Mouse (Mus musculus) limb, embryonic 14.5 days (tissue): ENCODE data around the gene Zfp763. TPM values are rescaled to one million over a fixed set of nuclear protein-coding genes. Genes with fewer than 3 reads are reported as not detected.
A peak's percentile ranks its signal among the peaks of the same experiment; 100 is the strongest.

Source experiments
- ATAC-seq: fragments of 200-750 bp; cut with Nextera tagmentation; 2 replicates; pipeline ENCODE4 v1.8.0; 2017; ENCODE audit warnings: low read depth, moderate number of reproducible peaks, moderate TSS enrichment; ENCODE audit not compliant: low FRiP score
- DNase-seq: peaks from one replicate; pipeline ENCODE4 v3.0.0-alpha.2; 2015; ENCODE audit warnings: low spot score
- H3K27ac ChIP-seq: fragments of 300-500 bp; sonication (generic); replicated peaks from 2 replicates; pipeline ENCODE4 v1.5.1; 2014; ENCODE audit warnings: low read depth, mild to moderate bottlenecking, low read length, moderate library complexity, mixed read lengths
- H3K27me3 ChIP-seq: fragments of 300-500 bp; sonication (generic); 2 replicates; pipeline ENCODE4 v1.6.1; 2014; ENCODE audit warnings: low read length, mixed read lengths; ENCODE audit not compliant: control insufficient read depth, insufficient read depth
- H3K36me3 ChIP-seq: fragments of 300-500 bp; sonication (generic); 2 replicates; pipeline ENCODE4 v1.6.1; 2014; ENCODE audit warnings: mild to moderate bottlenecking, low read length, moderate library complexity, mixed read lengths; ENCODE audit not compliant: control insufficient read depth, insufficient read depth
- H3K4me1 ChIP-seq: fragments of 300-500 bp; sonication (generic); 2 replicates; pipeline ENCODE4 v1.6.1; 2014; ENCODE audit warnings: antibody characterized with exemption, low read length, mixed read lengths; ENCODE audit not compliant: control insufficient read depth, insufficient read depth
- H3K4me2 ChIP-seq: fragments of 300-500 bp; sonication (generic); replicated peaks from 2 replicates; pipeline ENCODE4 v1.6.1; 2014; ENCODE audit warnings: low read depth, mild to moderate bottlenecking, low read length, moderate library complexity; ENCODE audit not compliant: severe bottlenecking
- H3K4me3 ChIP-seq: fragments of 300-500 bp; sonication (generic); replicated peaks from 2 replicates; pipeline ENCODE4 v1.5.1; 2014; ENCODE audit warnings: low read length
- H3K9ac ChIP-seq: fragments of 300-500 bp; sonication (generic); 2 replicates; pipeline ENCODE4 v1.6.1; 2014; ENCODE audit warnings: mild to moderate bottlenecking, low read depth, low read length, moderate library complexity; ENCODE audit not compliant: severe bottlenecking
- H3K9me3 ChIP-seq: fragments of 300-500 bp; sonication (generic); 2 replicates; pipeline ENCODE4 v1.6.1; 2016; ENCODE audit warnings: low read length; ENCODE audit not compliant: control insufficient read depth
- POLR2A ChIP-seq: fragments of 200-500 bp; IDR thresholded peaks from 2 replicates; pipeline ENCODE4 v1.8.0; 2012; ENCODE audit warnings: inconsistent platforms, mild to moderate bottlenecking, moderate library complexity, borderline replicate concordance; ENCODE audit not compliant: insufficient read depth, insufficient read length; ENCODE audit errors: extremely low read depth
- WGBS: fragments of 180-500 bp; shearing (Covaris S2); extraction: QIAGEN DNeasy Blood & Tissue Kit; methylation state at CpG from one replicate; pipeline ENCODE4 v1.1.7; 2014; 5-methylcytosine and 5-hydroxymethylcytosine counted together
- polyA plus RNA-seq, 2 experiments: library from polyadenylated mRNA; depleted of rRNA in 1 of 2; stranded (reverse) in 1 of 2; unstranded in 1 of 2; fragments of >200 nt; fragmentation: Nextera tagmentation in 1 of 2; extraction: Ambion mirVana in 1 of 2; gene quantifications; 2 replicates each; pipeline versions ENCODE4 v1.2.1 to v1.2.3; 2012 to 2014

The Zfp763 gene
- polyA plus RNA-seq, 2 experiments: 7.6 to 13.0 TPM

DNA sequence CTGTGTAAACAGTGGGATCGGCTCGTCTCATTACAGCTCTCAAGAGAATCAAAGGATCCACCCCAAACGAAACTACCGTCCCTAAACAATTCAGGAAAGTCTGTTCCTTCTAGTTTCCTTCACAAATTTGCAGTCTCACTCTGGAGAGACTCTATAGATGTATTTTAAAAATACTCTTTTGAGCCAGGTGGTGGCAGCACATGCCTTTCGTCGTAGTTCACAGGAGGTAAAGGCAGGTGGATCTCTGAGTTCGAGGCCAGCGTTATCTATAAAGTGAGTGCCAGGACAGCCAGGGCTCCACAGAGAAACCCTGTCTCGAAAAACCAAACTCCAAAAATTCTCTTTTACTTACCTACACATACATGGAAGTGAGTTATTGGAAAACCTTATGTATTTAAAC, 24.9 kb downstream of the Zfp763 start:
- H3K9ac ChIP-seq: no peak overlapping the region
- no peak for TF ChIP-seq POLR2A
- ATAC-seq: no peak
- 47% methylated on average over 9 of the region's 9 CpGs for WGBS
- H3K27ac ChIP-seq: no peak overlapping the region
- H3K4me2 ChIP-seq: no peak overlapping the region
- peaks cover 21% of the 10 kb centered on the region for H3K9me3 ChIP-seq
- H3K27me3 ChIP-seq: no peaks in the 10 kb centered on the region
- peaks cover 25% of the 10 kb centered on the region for H3K36me3 ChIP-seq
- H3K4me3 ChIP-seq: no peak overlapping the region
- DNase-seq: no peak
- H3K4me1 ChIP-seq: no peaks in the 10 kb centered on the region

DNA sequence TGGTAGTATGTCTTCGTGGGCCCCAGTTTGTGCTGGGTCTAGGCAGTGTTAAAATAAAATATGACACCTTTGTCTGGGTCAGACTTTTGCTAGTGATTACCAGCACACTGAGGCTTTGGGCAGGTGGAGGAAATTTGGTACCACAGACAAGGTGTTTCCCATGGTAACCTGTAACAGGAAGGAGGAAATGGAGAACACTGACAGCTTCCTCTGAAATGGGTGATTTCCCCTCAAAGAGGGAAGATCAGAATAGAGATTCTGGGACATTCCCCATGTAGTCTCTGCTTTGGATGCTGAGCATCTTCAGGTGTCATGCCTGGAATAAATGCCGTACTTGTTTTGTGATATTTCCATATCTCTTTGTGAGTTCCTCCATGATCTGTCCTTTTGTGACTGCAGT, 34.7 kb downstream of the Zfp763 start:
- Histone ChIP-seq H3K27me3 (no peaks in the 10 kb centered on the region), H3K36me3 (peaks cover 40% of the 10 kb centered on the region), H3K27ac (no peak overlapping the region), H3K9me3 (peaks cover 18% of the 10 kb centered on the region), H3K4me1 (peaks cover 6% of the 10 kb centered on the region), H3K4me2 (no peak overlapping the region), H3K9ac (no peak overlapping the region), H3K4me3 (no peak overlapping the region)
- TF ChIP-seq POLR2A: no peak
- no peak for ATAC-seq
- DNase-seq: no peak
- 90% methylated on average over 2 of the region's 2 CpGs for WGBS

- peak; percentile 97 for ATAC-seq
- peak within 1 kb of the TSS; percentile 81 for H3K9ac ChIP-seq
- 2% methylated on average over 21 of the region's 21 CpGs for WGBS
- peaks cover 6% of the 10 kb centered on the region for H3K4me1 ChIP-seq
- H3K36me3 ChIP-seq: peaks cover 14% of the 10 kb centered on the region
- no peaks in the 10 kb centered on the region; the same call in 1 of the 2 replicates for H3K9me3 ChIP-seq
- peak within 1 kb of the TSS; percentile 78 for H3K4me2 ChIP-seq
- H3K27ac ChIP-seq: peak within 1 kb of the TSS; percentile 62
- no peaks in the 10 kb centered on the region for H3K27me3 ChIP-seq
- H3K4me3 ChIP-seq: peak within 1 kb of the TSS; percentile 78
- peak; percentile 69; the same call in 1 of the 2 replicates for TF ChIP-seq POLR2A
- DNase-seq: peak; percentile 96
These were observed 40.3 kb downstream of the Zfp763 start, which contains the start of gene Zfp952 for GRCm38 (mm10) chr17:32992699-32993474. Zfp952 (plus strand) TSS chr17:32993129.

GRCm38 (mm10) chr17:32991965-32992698, 41.1 kb downstream of the Zfp763 start:
- DNase-seq (peak; percentile 57), ATAC-seq (no peak)
- Histone ChIP-seq H3K9ac (peak overlapping the region; percentile 81), H3K4me2 (peak overlapping the region; percentile 78), H3K36me3 (peaks cover 14% of the 10 kb centered on the region), H3K4me3 (peak overlapping the region; percentile 78), H3K9me3 (no peaks in the 10 kb centered on the region; the same call in 1 of the 2 replicates), H3K4me1 (peaks cover 6% of the 10 kb centered on the region), H3K27me3 (no peaks in the 10 kb centered on the region), H3K27ac (no peak overlapping the region)
- WGBS: 73% methylated on average over 12 of the region's 12 CpGs
- TF ChIP-seq POLR2A: no peak

GRCm38 (mm10) chr17:32986301-32986700, 46.9 kb downstream of the Zfp763 start:
- 82% methylated on average over 4 of the region's 4 CpGs for WGBS
- H3K27ac ChIP-seq: no peak overlapping the region
- no peak overlapping the region for H3K4me2 ChIP-seq
- H3K4me3 ChIP-seq: no peak overlapping the region
- no peak for ATAC-seq
- no peak for TF ChIP-seq POLR2A
- H3K9ac ChIP-seq: no peak overlapping the region
- H3K27me3 ChIP-seq: no peaks in the 10 kb centered on the region
- H3K4me1 ChIP-seq: no peaks in the 10 kb centered on the region
- H3K9me3 ChIP-seq: no peaks in the 10 kb centered on the region
- H3K36me3 ChIP-seq: 0 out of 2 replicates have a peak, but pooled peaks cover under 1% of the 10 kb centered on the region
- DNase-seq: no peak
